Mouse (Mus musculus) embryo, embryonic 10 days (tissue): ENCODE measurements around the gene Megf11.

Experiments
- DNase-seq: peaks from one replicate; pipeline ENCODE4 v3.0.0-alpha.2; 2015; ENCODE audit warnings: low spot score

The Megf11 gene

DNA sequence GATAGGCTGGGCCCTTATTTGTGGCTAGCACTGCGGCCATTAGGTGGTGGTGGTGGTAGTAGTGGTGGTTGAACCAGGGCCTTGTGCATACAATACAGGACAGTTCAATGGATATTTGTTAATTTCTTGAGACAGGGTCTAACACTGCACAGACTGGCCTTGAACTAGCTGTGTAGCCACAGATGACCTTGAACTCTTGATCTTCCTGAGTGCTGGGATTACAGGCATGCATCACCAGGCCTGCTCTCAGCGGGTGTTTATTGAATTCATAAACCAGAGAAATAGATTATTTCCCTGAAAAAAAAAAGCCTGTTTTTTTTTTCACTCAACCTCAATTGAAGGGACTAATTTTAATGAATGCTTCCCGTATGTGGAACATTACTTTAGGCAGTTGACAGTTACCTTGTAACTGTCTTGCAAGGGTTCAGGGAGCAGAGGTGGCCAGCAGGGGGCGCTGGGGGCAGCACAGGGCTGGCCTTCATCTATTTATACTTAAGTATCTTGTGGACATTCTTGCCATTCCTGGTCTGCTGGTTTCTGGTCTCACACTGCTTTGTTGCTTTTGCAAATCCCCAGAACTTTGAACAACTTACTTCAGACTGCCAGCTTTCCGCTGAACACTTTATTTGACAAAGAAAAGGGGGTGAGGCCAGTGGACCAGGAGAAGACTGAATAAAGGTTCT, 8.6 kb downstream of the Megf11 start:
- peak; percentile 73 for DNase-seq

DNA sequence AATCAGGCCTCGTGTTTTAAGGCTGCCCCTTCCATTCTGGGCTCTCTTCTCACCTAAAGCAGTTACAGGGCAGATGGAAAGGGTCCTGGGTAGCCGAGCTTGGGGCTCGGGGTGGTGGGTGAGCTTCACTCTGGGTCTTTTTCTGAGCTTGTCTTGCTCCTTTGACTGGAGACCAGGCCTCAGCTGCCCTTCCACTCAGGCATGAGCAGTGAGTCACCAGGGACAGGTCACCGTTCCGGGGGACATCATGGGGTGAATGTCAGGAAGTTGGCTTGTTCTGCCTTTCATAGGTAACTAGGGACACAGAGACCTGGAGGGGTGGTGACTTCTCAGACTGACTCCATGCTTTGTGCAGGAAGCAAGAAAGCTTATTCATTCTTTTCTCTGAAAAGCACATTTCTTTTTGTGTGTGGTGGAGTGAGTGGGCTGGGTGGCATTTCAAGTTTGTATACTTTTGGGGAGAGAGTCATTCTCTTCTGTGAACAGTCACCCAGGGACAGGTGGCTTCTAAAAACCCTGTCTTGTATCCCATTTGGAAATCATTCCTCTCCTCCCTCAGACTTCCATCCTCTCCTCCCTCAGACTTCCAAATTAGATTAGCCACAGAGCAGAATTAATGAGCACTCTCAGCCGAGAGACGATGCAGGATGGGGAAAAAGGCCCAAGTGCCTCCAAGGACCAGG, 10.0 kb downstream of the Megf11 start:
- DNase-seq, result no peak

DNA sequence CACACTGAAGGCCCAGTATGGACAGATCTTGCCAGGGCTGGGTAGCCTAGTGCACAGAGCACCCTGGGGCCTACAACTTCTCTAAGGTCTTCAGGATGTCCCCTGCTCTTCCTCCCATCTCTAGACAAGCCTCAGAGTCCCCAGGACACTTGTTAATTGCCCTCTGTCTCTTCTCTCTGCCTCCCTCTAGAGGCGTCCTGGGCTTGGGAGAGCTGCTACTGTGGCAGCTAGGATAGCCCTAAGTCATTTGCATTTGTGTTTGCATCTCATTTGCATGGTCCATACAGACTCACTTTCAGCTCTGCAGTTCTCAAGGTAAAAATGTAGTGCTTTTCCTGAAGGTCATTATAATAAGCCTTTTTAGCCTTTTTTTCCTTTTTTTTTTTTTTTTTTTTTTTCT, 11.7 kb downstream of the Megf11 start:
- peak; percentile 64 for DNase-seq

DNA sequence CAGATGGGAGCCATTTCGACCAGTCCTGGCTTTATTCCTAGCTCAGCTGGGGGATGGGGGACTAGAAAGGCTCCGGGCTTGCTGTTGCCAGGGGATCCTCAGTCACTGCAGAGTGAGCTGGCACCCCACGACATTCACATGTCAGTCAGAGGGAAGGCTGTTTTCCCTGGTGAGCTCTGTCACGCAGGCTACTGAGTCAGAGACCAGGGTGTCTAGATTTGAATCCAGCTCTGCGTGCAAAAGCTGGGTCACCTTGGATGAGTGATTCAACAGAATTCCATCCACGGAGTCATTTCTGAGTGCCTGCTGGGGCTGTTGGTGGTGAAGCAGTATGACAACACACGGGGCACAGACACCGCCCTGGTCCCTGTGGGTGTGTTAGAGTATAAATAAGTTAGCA, 13.7 kb downstream of the Megf11 start:
- no peak for DNase-seq

DNA sequence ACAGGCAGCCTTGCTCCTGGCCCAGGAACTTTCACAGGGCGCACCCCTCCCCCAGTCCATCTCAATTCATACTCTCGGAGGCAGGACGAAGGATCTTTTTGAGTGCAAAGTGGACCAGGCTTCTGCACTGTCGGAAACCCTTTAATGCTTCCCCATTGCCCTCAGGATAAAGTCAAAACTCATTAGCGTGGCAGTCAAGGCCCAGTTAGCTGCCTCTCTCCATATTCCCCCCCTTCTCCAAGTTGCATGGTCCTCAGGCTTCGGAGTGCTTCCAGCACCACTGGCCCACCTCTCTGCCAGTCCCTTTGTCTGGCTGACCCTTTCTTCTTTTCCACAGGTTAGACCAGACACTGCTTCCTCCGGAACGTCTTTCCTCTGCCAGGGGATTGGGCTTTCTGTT, 16.7 kb downstream of the Megf11 start:
- DNase-seq, result no peak

DNA sequence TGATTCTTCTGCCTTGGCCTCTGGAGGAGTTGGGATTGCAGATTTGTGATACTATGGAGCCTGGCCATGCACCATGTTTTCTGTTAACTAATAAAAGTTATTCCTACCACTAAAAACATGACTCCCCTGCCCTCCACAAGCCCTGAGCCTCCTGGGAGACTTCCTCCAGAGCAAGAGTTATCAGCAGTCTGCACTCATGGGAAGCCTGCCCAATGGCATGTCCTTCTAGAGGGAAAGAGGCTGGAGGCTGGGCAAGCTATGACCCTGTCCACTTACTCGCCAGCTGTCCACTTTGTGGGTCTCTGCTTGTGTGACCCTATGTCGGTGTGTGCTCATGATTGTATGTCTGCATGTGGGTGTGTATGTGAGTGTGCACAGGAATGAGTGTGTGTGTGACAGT, 21.4 kb downstream of the Megf11 start:
- DNase-seq, result no peak

DNA sequence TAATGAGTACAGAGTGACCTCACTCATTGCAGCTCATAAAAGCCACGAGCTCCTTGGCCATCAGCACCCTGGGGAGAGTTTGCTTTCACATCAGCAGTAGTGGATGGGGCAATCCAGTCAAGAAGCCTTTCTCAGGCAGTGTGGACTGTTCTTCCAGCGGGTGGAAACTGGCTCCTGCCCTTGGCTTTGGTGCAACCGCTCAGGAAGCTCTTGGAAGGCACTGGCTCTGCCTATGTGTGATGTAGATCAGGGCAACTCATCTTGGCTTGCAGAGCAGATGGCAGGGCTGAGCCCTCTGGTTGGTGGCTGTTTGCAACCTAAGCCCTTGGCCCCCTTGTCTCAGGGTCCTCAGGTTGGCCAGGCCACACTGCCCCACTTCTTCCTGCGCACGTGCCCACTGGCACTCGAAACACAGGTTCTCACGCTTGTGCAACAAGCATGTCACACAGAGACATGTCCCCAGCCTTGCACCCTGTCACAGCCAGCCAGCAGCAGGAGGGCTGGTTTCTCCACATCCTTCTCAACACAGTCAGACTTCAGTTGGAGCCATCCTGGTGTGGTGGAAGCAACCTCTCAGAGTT, 22.1 kb downstream of the Megf11 start:
- DNase-seq, result no peak

DNA sequence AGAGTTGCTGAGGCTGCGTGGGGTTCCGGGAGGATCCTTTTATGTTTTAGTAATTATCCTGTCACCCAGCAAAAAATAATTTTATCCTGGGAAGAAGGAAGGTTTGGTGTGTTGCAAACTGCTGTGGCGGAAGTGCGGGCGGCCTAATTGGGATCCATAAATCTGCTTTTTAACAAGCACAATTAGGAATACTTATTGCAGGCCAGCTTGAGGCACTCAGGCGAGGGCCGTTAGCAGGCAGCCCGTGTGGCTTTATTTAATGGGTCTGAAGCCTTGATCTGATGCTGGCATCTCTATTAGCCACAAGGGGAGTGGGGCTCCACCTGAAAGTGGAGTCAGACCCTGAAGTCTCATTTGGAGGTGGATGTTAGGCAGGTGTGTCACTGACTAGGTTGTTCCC, 23.4 kb downstream of the Megf11 start:
- no peak for DNase-seq

DNA sequence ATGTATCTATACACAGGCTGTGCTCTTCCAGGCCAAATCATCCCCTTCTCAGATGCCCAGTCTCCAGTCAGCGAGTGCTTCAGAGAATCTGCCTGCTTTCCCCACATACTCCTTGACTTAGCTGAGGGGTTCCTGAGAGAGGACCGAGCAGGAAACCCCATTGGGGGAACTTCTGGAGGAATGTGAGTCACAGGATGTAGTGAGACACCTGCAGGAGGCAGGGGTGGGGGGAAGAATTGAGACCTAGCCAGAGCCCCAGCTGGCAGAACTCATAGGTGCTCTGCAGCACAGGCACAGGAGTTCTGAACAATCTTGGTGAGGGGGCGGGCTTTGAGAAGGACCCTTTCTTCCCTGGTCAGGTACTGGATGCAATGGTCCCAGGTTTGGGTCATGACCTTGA, 35.0 kb downstream of the Megf11 start:
- DNase-seq, result no peak

DNA sequence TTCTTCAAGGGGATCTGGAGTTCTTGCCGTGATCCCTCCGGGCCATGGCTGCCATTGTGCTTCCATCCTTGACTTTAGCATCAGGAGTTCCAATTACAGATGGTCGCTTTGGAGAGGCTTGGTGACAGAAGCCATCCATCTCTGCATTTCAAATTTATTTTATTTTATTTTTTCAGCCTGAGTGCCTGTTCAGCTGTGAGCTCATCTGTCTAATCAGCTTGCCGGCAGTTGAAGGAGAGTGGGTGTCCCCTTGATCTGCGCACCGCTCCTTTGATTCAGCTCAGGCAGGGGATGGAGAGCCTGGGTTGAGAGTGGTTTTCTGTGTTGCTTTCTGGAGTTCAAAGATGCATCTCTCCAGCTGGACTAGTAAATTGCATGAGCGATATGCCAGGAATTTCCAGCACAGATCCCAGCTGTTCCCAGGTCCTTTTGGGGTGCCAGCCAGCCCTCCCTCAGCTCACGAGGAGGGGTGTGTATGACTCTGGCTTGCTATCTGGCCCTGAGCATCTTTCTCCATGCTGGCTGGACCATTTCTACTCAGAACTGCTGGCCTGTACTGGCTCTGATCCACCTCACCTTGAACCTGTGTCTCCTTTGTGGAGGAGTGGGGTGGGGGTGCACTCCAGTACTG, 36.7 kb downstream of the Megf11 start:
- no peak for DNase-seq

DNA sequence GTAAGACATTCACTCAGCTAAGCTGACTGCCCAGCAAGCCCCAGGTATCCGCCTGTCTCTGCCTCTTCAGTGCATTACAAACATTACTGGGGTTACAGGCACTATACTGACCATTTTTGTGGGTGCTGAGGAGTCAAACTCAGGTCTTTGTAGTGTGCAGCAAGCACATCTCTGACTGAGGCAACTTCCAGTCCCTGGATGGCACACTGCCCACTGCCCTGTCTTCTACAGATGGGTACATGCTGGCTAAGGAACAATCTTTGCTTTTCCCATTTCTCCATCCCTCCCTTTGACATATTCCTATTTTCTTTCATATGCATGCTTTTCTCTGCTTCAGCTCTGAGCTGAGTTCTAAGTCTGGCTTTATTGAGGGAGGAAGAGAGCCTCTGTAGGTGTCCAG, 38.5 kb downstream of the Megf11 start:
- no peak for DNase-seq

DNA sequence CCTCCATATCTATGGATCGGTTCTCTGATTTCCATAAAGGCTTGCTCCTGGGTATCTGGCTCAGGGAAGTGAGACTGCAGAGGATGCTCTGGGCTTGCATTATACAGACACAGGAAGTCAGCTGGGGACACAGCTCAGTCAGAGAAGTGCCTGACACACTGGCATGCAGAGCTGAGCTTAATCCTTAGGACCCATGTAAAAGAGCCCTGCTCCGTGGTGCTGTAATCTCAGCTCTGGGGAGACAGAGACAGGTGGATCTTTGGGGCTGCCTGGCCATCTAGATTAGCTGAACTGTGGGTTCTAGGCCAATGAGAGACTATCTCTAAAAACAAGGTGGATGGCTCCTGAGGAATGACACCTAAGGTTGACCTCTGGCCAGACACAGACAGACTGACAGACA, 50.7 kb downstream of the Megf11 start:
- no peak for DNase-seq

DNA sequence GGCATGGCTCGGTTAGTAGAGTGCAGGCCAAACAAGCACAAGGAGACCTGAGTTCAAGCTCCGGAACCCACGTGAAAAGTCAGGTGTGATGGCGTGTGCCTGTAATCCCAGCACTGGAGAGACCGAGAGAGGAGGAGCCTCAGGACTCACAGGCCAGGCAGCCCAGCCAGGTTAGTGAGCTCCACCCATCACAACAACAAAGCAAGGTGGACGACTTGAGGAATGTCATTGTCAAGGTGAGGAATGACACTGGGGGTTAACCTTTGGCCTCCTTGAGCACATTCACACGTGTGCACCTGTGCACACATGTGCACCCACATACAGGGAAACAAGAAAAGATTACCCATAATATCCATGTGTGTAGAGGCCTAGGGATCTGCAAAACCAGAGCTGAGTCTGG, 54.7 kb downstream of the Megf11 start:
- no peak for DNase-seq

DNA sequence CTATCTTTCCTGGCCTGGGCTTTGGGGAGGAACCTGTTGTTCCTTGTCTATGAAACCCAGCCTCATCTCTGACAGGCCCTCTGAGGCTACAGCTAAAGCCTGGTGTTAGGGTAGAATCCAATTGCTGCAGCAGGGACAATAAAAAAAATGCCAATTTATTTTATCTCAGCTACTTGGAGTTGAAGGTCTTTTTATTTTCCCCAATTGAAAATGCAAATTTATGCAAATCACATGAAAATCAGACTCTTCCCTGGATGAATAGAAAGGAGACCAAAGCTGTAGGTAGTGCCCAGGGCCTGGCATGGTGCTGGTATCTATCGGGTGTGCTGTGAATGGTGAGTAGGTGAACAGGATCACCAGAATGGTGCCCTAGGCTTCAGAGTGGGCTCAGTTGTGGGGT, 60.6 kb downstream of the Megf11 start:
- no peak for DNase-seq

DNA sequence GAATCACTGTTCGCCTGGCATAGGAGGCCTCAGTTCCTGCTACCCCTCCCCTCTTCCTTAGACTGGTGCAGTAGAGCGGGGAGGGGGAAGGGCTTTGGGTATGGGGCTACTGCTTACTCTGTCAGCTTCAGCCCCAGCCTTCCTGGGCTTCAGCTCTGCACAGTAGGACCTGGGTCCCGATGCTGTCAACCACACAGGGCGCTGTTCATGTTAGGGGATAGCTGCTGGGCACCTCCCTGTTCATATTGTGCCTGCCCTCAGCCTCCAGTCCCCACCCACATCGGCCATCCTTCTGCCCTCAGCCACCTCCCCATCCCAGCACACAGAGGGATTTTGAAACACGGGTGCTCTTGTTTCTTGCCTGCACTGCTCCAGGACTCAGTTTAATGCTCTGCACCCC, 61.6 kb downstream of the Megf11 start:
- peak; percentile 26 for DNase-seq

DNA sequence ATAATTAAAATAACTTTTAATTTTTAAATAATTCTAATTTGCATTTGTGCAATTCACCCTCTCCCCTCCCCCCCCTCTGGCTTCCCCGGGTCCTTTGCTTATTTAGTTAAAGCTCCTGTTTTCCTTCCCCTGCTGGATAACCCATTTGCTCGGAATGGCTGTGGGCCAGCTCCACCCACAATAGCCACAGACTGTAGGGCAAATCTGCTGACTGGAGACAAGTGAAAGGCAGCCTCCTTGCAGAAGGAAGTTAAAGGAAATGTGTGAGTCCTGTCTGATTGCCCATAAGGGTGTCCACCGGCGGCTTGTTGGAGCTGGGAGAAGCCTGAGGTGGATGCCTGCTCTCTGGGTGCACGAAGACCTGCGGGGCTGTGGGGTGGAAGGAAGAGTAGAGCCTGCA, 62.1 kb downstream of the Megf11 start:
- DNase-seq, result peak; percentile 53

DNA sequence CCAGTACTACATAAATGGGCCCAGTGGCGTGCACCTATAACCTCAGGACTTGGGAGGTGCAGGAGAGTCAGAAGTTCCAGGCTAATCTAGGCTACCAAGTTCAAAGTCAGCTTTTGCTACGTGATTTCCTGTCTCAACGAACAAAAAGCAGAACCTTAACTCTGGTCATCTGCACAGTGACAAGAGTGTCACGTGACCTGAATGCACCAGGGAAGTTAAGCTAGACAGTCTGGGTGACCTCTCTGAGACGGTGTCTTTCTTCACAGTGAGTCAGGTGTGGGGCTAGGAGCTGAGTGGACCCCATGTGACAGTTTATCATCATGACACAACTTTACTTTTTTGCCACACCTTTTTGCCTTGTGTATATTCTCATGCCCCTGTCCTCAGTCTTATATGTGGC, 67.3 kb downstream of the Megf11 start:
- DNase-seq, result no peak

DNA sequence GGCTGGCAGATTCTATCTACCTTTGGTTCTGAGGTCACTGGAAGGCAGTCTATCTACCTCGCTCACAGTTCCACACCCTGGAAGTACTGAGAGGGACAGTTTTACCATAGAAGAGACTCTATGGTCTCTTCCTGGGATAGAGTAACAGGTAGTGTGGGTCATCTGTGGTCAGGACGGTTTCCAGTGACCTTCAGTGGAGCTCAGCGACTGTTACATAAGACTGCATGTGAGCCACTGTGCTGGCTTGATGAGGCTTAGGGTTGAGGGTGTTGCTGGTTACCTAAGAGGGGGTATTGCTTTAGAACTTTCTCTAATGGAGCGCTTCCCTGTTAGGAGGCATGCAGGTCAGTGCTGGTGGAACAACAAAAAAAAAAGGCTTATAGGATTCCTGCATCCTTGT, 68.8 kb downstream of the Megf11 start:
- no peak for DNase-seq

DNA sequence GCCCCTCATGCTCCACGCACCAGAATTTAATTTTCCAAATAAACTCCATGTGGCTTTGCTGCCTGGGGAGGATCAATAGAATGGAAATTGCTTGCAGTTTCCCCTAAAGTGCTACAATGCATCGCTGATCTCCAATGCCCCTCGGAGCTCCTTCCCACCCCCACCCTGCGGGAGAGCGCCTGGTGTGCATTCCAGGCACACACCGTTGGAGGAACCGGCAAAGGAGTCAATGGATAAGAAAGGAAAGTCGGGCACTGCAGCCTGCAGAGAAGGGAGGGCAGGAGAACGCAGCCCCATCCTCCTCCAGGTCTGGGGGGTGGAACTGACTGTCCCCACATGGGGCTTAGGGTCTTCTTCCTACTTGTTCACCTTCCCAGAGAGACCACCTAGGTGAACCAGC, 70.5 kb downstream of the Megf11 start:
- no peak for DNase-seq

DNA sequence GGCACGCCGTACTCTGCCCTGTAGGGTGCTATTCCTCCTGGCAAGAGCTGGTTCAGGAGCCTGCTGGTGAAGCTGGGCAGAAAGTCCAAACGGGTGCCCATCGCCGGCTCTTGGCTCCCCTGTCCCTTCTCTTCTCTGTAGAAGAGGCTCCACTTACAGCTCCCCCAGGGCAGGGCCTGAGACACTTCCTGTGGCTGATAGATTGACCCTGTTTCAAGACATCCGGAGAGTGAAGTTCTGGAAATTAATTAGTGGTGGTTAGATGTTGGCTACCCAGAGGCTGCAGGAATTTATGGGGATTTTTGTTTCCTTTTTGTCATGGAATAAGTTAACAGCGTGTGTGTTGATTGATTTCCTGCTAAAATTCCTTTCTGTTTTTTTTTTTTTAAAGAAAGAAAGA, 72.2 kb downstream of the Megf11 start:
- DNase-seq, result no peak

DNA sequence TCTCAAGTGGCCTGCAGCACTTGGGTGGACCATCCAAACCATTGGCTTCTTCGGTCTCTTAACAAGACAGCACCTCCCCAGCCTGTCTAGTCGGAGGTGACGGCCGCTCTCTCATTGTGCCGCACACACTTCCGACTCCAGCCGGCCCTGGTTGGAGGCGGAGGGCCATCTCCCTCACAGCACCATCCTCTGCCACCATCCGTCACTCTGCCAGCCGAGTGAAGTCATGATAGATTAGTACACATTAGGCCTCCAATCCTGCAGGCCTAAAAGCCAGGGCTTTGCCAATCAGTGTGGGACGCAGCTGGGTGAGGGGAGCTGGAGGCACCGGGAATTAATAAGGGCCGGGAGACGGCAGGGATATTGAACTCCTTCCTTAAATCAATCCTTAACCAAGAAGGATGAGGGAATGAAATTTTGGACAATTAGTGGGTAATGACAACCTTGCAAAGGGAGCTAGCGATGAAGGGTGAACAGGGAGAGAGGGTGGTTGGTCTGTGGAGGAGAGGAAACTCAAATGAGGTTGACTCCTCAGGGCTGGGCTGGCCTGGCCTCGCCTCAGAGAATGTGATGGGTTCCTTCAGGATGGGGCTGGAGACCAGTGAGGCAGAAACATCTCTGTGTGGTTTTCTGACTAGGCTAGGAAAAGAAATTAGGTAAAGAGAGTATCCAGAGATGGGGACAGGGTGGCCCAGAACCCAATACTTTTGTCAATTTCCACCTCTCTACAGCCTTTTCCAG, 76.3 kb downstream of the Megf11 start:
- DNase-seq, result no peak

DNA sequence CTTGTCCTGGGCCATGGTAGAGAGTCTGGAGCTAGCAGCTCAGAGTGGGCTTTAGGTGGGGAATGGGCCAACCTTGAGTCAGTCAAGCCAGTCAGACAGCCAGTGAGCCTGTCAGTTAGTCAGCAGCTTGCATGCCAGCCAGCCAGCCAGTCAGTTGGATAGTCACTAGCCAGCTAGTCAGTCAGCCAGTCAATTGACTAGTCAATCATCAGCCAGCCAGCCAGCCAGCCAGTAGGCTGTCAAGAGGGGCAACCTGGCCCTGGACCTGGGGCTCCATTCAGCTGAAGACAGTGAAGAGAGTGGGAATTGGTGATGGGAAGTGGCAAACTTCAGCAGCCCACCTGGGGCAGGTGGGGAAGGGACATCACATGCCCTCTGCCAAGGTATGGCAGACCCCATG, 77.4 kb downstream of the Megf11 start:
- no peak for DNase-seq

DNA sequence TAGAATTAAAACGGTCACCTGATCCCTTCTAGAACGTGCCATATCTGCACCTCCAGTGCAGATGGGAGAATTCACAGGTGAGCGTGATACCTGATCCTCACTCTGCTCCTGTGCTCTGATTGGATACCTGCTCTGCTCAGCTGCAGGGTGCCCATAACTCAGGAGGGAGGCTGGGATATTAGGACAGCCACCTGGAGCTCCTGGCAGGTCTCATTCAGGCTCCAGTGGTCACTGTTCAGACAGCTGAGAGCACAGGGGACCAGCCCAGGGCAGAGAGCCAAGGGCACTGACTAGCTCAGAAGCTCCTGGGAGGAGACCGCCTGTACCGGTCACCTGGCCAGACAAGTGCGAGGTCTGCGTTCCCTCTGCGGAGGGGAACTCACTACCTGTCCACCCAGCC, 80.7 kb downstream of the Megf11 start:
- no peak for DNase-seq
